Mouse (Mus musculus) lung, embryonic 16.5 days (tissue): ENCODE measurements around the gene Tmem236. TPM values are rescaled to one million over a fixed set of nuclear protein-coding genes. Genes with fewer than 3 reads are reported as not detected.
"Not testable (repeated sequence)": the region's sequence is repeated elsewhere in the genome, so short reads cannot be mapped to it uniquely, and the experiment has no call there.

ENCODE experiments used
- ATAC-seq: fragments of 200-750 bp; cut with Nextera tagmentation; 2 replicates; pipeline ENCODE4 v1.8.0; 2017; ENCODE audit warnings: low read depth, mild to moderate bottlenecking, moderate library complexity
- H3K27ac ChIP-seq: fragments of 300-500 bp; sonication (generic); 2 replicates; pipeline ENCODE4 v1.5.1; 2014; ENCODE audit warnings: mild to moderate bottlenecking, control low read depth, low read length
- H3K27me3 ChIP-seq: fragments of 300-500 bp; sonication (generic); 2 replicates; pipeline ENCODE4 v1.6.1; 2014; ENCODE audit warnings: low read depth, low read length, mixed read lengths; ENCODE audit not compliant: control insufficient read depth, insufficient read depth
- H3K36me3 ChIP-seq: fragments of 300-500 bp; sonication (generic); 2 replicates; pipeline ENCODE4 v1.6.1; 2014; ENCODE audit warnings: low read length; ENCODE audit not compliant: control insufficient read depth, insufficient read depth
- H3K4me1 ChIP-seq: fragments of 300-500 bp; sonication (generic); replicated peaks from 2 replicates; pipeline ENCODE4 v1.6.1; 2014; ENCODE audit warnings: low read length, mixed read lengths; ENCODE audit not compliant: control insufficient read depth, insufficient read depth
- H3K4me2 ChIP-seq: fragments of 300-500 bp; sonication (generic); 2 replicates; pipeline ENCODE4 v1.6.1; 2014; ENCODE audit warnings: low read depth, low read length, control low read depth
- H3K4me3 ChIP-seq: fragments of 300-500 bp; sonication (generic); 2 replicates; pipeline ENCODE4 v1.5.1; 2014; ENCODE audit warnings: mild to moderate bottlenecking, low read length, control low read depth
- H3K9ac ChIP-seq: fragments of 300-500 bp; sonication (generic); 2 replicates; pipeline ENCODE4 v1.6.1; 2014; ENCODE audit warnings: low read length, control low read depth
- H3K9me3 ChIP-seq: fragments of 300-500 bp; sonication (generic); 2 replicates; pipeline ENCODE4 v1.6.1; 2016; ENCODE audit warnings: low read length; ENCODE audit not compliant: control insufficient read depth
- WGBS: fragments of 180-500 bp; shearing (Covaris S2); extraction: QIAGEN DNeasy Blood & Tissue Kit; methylation state at CpG from one replicate; pipeline ENCODE4 v1.1.7; 2014; 5-methylcytosine and 5-hydroxymethylcytosine counted together
- polyA plus RNA-seq: library from polyadenylated mRNA; unstranded; fragments of >200 nt; fragmentation: Nextera tagmentation; extraction: Ambion mirVana; gene quantifications from 2 replicates; pipeline ENCODE4 v1.2.1, GENCODE M21; 2015

Tmem236 gene
- polyA plus RNA-seq, 1 experiment from 2014 or later = 0.05 TPM

DNA sequence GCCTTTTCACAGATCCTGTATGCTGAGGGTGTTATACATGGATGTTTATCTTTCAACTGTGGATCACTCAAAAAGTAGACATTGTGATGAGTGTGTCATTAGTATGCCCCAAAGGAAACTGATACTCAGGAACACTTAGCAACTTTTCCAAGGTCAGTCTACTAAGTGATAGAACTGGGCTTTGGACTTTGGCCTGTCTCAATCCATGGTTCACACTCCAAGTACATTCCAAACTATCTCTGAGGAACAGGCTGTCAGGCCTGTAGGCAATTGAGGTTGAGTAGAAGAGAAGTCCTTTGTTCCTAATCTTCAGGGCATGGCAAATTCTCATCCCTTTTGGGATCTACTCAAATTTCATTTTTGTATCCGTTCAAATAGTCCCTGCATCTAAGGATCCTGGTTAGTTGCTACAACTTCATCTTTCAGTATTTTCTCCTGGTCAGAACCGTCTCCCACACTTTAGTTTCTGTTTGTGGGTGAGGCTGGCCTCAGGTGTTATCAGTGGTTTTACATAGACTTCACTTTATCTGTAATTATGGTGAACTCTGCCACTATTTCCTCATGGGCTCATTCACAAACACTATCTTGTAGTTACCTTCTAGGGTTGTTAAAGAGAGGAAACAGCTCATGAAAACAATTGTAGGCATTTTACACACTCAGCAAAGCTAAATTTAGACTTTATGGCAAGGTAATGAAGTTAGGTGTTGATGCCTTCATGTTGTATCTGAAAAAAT, 2.3 kb downstream of the Tmem236 start:
- Histone ChIP-seq H3K9ac (no peak overlapping the region), H3K4me1 (no peaks in the 10 kb centered on the region), H3K27me3 (no peaks in the 10 kb centered on the region), H3K27ac (no peak overlapping the region), H3K4me3 (no peak overlapping the region), H3K9me3 (no peaks in the 10 kb centered on the region), H3K36me3 (no peaks in the 10 kb centered on the region), H3K4me2 (no peak overlapping the region)
- WGBS = 78% methylated on average over 2 of the region's 2 CpGs
- no peak for ATAC-seq

DNA sequence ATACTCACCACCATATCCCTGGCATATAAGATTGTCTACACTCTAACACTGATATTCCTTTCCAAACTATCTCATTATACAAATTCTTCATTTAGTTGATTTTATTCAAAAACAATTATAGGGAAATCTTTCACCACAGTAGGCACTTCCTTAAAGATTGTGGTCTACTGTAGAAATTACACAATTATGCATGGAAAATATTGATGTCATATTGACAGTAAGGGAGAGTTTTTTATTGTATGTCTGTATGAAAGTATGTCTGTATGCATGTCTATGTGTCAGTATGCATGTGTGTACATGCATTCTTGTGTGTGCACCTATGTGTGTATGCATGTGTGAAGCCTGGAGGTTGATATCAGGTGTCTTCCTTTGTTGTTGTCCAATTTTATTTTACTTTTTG, 10.1 kb downstream of the Tmem236 start:
- H3K36me3 ChIP-seq = no peaks in the 10 kb centered on the region
- H3K27me3 ChIP-seq = no peaks in the 10 kb centered on the region
- no peak for ATAC-seq
- H3K9me3 ChIP-seq = no peaks in the 10 kb centered on the region
- no peaks in the 10 kb centered on the region for H3K4me1 ChIP-seq
- H3K9ac ChIP-seq = no peak overlapping the region
- H3K4me2 ChIP-seq = no peak overlapping the region
- no peak overlapping the region for H3K27ac ChIP-seq
- H3K4me3 ChIP-seq = no peak overlapping the region

DNA sequence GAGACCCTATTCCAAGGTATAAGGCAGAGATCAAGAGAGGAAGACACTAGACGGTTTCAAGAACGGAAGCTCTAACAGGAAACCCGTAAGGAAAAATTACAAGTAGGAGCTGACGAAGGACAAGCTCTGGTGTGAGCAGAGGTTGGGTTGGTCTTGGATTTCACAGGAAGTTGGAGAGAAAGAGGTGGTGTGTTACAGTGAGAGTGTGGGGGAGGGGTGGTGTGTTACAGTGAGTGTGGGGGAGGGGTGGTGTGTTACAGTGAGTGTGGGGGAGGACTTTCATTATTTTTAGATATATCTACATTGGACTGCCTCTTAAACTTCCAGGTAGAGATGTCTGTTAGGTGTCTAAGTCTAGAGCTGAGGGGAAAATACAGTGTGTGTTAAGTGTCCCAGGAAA, 16.4 kb downstream of the Tmem236 start:
- Histone ChIP-seq H3K4me3 (no peak overlapping the region), H3K9me3 (no peaks in the 10 kb centered on the region), H3K27ac (no peak overlapping the region), H3K9ac (no peak overlapping the region), H3K27me3 (no peaks in the 10 kb centered on the region), H3K36me3 (no peaks in the 10 kb centered on the region), H3K4me1 (no peaks in the 10 kb centered on the region; the same call in 1 of the 2 replicates), H3K4me2 (no peak overlapping the region)
- ATAC-seq = no peak
- 60% methylated on average over 4 of the region's 4 CpGs for WGBS

DNA sequence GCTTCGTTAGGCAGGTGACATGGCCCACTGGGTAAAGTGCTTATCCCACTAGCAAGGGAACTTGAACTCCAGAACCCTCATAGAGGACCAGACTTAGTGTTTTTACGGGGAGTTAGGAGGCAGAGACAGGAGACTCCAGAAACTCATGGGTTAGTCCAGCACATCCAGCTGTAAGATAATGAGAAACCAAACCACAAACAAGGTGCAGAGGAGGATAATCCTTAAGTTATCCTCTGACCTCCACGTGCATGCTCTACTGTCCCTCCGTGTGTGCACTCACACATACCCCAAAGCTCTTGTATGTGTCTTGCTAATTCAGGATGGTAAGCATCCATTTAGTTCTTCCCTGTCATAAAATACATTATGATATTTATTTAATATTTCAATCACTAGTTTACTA, 17.3 kb downstream of the Tmem236 start:
- no peak overlapping the region for H3K4me2 ChIP-seq
- no peak overlapping the region for H3K4me3 ChIP-seq
- no peak overlapping the region for H3K9ac ChIP-seq
- no peaks in the 10 kb centered on the region; the same call in 1 of the 2 replicates for H3K4me1 ChIP-seq
- H3K36me3 ChIP-seq = no peaks in the 10 kb centered on the region
- 79% methylated on average over 4 of the region's 4 CpGs for WGBS
- H3K9me3 ChIP-seq = no peaks in the 10 kb centered on the region
- no peak for ATAC-seq
- no peaks in the 10 kb centered on the region for H3K27me3 ChIP-seq
- H3K27ac ChIP-seq = no peak overlapping the region

DNA sequence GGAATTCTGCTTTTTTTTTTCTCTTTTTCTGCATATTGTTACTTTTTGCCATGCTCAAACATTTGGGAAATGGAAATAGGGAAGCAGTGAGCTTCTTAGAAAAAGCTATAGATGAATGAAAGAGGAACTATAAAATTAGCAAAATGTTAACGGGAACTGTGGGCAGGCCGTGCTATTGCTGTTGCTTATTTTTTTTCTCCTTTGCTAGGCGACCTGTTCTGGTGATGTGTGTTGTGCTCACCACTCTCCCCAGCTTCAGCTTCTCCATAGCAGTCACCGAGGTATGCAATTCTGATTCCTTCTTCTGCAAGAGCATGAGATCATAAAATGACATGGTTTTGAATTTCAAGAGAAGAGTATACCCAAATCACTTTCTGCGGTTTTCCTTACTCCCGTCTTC, 17.7 kb downstream of the Tmem236 start:
- Histone ChIP-seq H3K4me2 (no peak overlapping the region), H3K9ac (no peak overlapping the region), H3K4me1 (no peaks in the 10 kb centered on the region; the same call in 1 of the 2 replicates), H3K9me3 (no peaks in the 10 kb centered on the region), H3K36me3 (no peaks in the 10 kb centered on the region), H3K27me3 (no peaks in the 10 kb centered on the region), H3K27ac (no peak overlapping the region), H3K4me3 (no peak overlapping the region)
- 79% methylated on average over 6 of the region's 6 CpGs for WGBS
- no peak for ATAC-seq

DNA sequence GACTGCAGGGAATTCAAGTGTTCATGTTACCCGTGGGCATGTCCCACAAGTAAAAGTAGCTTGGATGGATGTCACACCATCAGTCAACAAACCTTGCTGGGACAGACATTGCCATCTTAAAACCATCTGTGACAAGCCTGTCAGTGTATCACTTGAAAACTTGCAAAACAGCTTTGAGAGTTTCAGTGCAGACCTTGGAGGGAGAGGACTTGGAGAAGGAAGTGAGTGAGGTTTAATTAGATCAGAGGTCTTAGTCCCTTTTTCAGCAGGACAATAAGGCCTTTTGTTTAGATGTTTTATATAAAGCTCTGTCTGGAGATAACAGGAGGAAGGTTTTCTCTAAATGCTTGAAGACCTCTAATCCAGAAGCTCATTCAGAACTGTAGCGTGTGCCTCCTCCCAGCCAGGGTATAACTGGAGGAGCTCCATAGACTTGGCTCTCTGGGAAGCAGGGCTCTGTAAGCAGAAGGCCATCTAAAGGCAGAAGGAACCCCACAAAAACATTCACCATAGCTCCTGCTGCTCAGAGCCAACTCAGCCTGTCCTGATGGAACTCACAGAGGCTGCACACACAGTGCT, 24.1 kb downstream of the Tmem236 start:
- H3K27ac ChIP-seq, ATAC-seq: not testable (repeated sequence)

DNA sequence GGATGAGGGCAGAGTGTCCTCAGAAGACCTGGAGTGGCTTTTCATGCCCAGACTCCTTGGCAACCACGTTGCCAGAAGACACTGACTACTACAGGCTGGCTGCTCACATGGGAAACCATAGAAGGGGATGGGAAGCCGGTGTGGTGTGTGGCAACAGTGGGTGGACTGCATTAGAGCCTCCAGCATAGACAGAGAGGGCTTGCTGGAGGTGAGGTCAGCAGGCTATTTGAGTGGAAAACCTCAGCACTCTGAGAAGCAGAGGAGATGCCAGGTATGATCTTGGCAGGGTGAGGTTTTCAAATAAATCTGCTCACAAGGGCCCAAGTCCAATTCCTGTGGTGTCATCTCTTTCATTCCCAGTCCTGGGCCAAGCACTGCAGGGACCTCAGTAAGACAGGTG, 25.3 kb downstream of the Tmem236 start:
- Histone ChIP-seq H3K4me2 (no peak overlapping the region), H3K4me3 (no peak overlapping the region), H3K9me3 (no peaks in the 10 kb centered on the region), H3K27ac (no peak overlapping the region), H3K9ac (no peak overlapping the region), H3K36me3 (no peaks in the 10 kb centered on the region), H3K27me3 (no peaks in the 10 kb centered on the region), H3K4me1 (no peaks in the 10 kb centered on the region)
- 34% methylated on average over 2 of the region's 2 CpGs for WGBS
- no peak for ATAC-seq

More for the DNA sequence above, 24.1 kb downstream of the Tmem236 start:
- not testable (repeated sequence) for H3K4me3 ChIP-seq, H3K4me2 ChIP-seq, H3K27me3 ChIP-seq, H3K9me3 ChIP-seq, H3K36me3 ChIP-seq, H3K9ac ChIP-seq, H3K4me1 ChIP-seq
- no CpG with 5 or more reads among the region's 2 CpGs for WGBS

DNA sequence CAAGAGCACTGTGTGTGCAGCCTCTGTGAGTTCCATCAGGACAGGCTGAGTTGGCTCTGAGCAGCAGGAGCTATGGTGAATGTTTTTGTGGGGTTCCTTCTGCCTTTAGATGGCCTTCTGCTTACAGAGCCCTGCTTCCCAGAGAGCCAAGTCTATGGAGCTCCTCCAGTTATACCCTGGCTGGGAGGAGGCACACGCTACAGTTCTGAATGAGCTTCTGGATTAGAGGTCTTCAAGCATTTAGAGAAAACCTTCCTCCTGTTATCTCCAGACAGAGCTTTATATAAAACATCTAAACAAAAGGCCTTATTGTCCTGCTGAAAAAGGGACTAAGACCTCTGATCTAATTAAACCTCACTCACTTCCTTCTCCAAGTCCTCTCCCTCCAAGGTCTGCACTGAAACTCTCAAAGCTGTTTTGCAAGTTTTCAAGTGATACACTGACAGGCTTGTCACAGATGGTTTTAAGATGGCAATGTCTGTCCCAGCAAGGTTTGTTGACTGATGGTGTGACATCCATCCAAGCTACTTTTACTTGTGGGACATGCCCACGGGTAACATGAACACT, 26.6 kb downstream of the Tmem236 start:
- WGBS = no CpG with 5 or more reads among the region's 2 CpGs

DNA sequence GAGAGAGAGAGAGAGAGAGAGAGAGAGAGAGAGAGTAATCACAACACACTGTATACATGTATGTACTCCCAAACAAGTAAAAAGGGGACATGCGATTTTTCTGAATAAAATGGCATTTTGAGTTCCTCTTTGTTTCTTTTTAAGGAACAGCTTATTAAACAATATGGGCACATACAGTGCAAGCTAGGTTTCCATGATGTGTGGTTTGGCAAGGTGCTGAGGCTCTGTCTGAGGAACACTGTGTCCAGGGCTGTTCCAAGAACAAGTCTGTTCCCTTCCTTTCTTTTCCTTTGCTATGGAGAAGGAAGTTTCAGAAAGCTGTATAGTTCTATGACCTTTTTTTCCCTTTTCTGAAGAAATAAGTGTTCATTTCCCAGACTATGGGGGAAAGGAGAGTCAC, 30.0 kb downstream of the Tmem236 start:
- Histone ChIP-seq H3K9me3 (no peaks in the 10 kb centered on the region), H3K27me3 (no peaks in the 10 kb centered on the region), H3K4me2 (no peak overlapping the region), H3K9ac (no peak overlapping the region), H3K4me3 (no peak overlapping the region), H3K27ac (no peak overlapping the region), H3K4me1 (no peaks in the 10 kb centered on the region), H3K36me3 (no peaks in the 10 kb centered on the region)
- WGBS = 86% methylated on average over 1 of the region's 1 CpGs
- ATAC-seq = no peak

More for the DNA sequence above, 26.6 kb downstream of the Tmem236 start:
- H3K4me2 ChIP-seq, H3K36me3 ChIP-seq, H3K9me3 ChIP-seq, ATAC-seq, H3K27me3 ChIP-seq, H3K4me1 ChIP-seq, H3K4me3 ChIP-seq, H3K9ac ChIP-seq, H3K27ac ChIP-seq: not testable (repeated sequence)
